Mouse (Mus musculus): ENCODE data around the gene Fgf2. TPM values are rescaled to one million over a fixed set of nuclear protein-coding genes. Genes with fewer than 3 reads are reported as not detected.

Gene Fgf2
- total and polyA plus RNA-seq, 3 experiments: 0.15 to 0.53 TPM; not detected in 1

DNA sequence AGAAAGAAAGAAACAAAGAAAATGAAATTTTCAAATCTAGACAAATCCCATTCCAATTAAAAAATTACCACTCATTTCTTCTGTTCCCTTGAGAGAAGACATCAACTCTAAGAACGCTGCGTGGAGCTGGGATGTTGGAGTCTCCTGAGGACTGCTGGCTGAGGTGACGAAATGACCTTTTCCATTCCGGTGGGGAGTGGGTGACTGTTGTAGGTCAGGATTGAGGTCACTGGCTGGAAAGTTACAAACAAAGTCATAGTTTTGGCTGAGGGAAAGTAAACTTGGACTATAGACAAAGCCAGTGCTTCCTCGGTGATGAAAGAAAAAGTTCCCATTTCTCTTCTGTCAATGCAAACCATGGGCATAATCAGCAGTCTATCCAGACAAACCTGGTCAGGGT, 5.3 kb upstream of the Fgf2 start:
- Histone ChIP-seq H3K9ac (ENCODE audit: control insufficient read depth, low read depth, low read length, poor library complexity, severe bottlenecking) (no peak overlapping the region), H3K79me2 (ENCODE audit: control insufficient read depth, insufficient read depth, low read length, poor library complexity) (no peaks in the 10 kb centered on the region), H3K9me3 (replicated peaks; ENCODE audit: insufficient read depth, low read length) (no peaks in the 10 kb centered on the region), H3K27ac (ENCODE audit: control insufficient read depth, low read depth, low read length) (no peak overlapping the region), H3K4me3 (ENCODE audit: control insufficient read depth in 1 of 2, insufficient read depth in 1 of 2, low read depth in 2 of 2, low read length in 2 of 2) (no peak overlapping the region), H3K36me3 (ENCODE audit: control insufficient read depth in 1 of 2, insufficient read depth in 2 of 2, low read length in 2 of 2) (no peaks in the 10 kb centered on the region), H3K27me3 (ENCODE audit: control insufficient read depth in 1 of 2, insufficient read depth in 2 of 2, low read length in 2 of 2) (peaks cover under 1% of the 10 kb centered on the region in 2 experiments; a peak in 2 of 4 replicates), H3K4me1 (ENCODE audit: control insufficient read depth in 1 of 2, insufficient read depth in 2 of 2, low read length in 2 of 2) (no peaks in the 10 kb centered on the region)
- TF ChIP-seq ZMIZ1 (IDR thresholded peaks at IDR 0.05; ENCODE audit: low read depth, low read length) (no peak), CHD2 (IDR thresholded peaks at IDR 0.05; ENCODE audit: low read length) (no peak), USF2 (IDR thresholded peaks at IDR 0.05; ENCODE audit: borderline replicate concordance in 1 of 2, insufficient read depth in 1 of 2, low read depth in 1 of 2, low read length in 2 of 2) (no peak), SIN3A (IDR thresholded peaks at IDR 0.05; ENCODE audit: low read length) (no peak), MXI1 (IDR thresholded peaks at IDR 0.05; ENCODE audit: low read depth, low read length) (no peak), CTCF (IDR thresholded peaks at IDR 0.05 in 2 of 3, conservative IDR thresholded peaks at IDR 0.05 in 1 of 3; ENCODE audit: control insufficient read depth in 1 of 3, insufficient read depth in 1 of 3, low read depth in 2 of 3, low read length in 3 of 3, poor library complexity in 1 of 3, severe bottlenecking in 1 of 3) (no peak), ZC3H11A (IDR thresholded peaks at IDR 0.05; ENCODE audit: low read depth, low read length) (no peak), MEF2A (IDR thresholded peaks at IDR 0.05; ENCODE audit: extremely low read depth, insufficient replicate concordance, low read depth, low read length, poor library complexity, severe bottlenecking) (no peak), MYB (IDR thresholded peaks at IDR 0.05; ENCODE audit: low read depth, low read length) (no peak), EP300 (IDR thresholded peaks at IDR 0.05; ENCODE audit: low read depth in 1 of 2, low read length in 2 of 2) (no peak), SMC3 (IDR thresholded peaks at IDR 0.05; ENCODE audit: low read depth, low read length) (no peak), GATA1 (IDR thresholded peaks at IDR 0.05; ENCODE audit: low read depth, low read length) (no peak), ELF1 (IDR thresholded peaks at IDR 0.05; ENCODE audit: low read depth, low read length) (no peak), JUND (IDR thresholded peaks at IDR 0.05; ENCODE audit: low read depth, low read length) (no peak), MYC (IDR thresholded peaks at IDR 0.05; ENCODE audit: low read depth, low read length) (no peak), USF1 (IDR thresholded peaks at IDR 0.05; ENCODE audit: low read depth, low read length) (no peak)
- no peak for DNase-seq (ENCODE audit: low read depth, low spot score)

GRCm38 (mm10) chr3:37347671-37348070, 475 bp upstream of the Fgf2 start:
- H3K4me1 ChIP-seq (ENCODE audit: control insufficient read depth in 1 of 2, insufficient read depth in 2 of 2, low read length in 2 of 2): peaks cover 3 to 15% of the 10 kb centered on the region in 2 experiments
- H3K4me3 ChIP-seq (ENCODE audit: control insufficient read depth in 1 of 2, insufficient read depth in 1 of 2, low read depth in 2 of 2, low read length in 2 of 2): no peak overlapping the region
- peaks cover 3 to 4% of the 10 kb centered on the region in 2 experiments; a peak in 3 of 4 replicates for H3K27me3 ChIP-seq (ENCODE audit: control insufficient read depth in 1 of 2, insufficient read depth in 2 of 2, low read length in 2 of 2)

More at GRCm38 (mm10) chr3:37347671-37348070, 475 bp upstream of the Fgf2 start:
- H3K9ac ChIP-seq (ENCODE audit: control insufficient read depth, low read depth, low read length, poor library complexity, severe bottlenecking): no peak overlapping the region
- H3K36me3 ChIP-seq (ENCODE audit: control insufficient read depth in 1 of 2, insufficient read depth in 2 of 2, low read length in 2 of 2): peaks cover 0 to 2% of the 10 kb centered on the region in 2 experiments; a peak in 1 of 4 replicates
- no peak for DNase-seq (ENCODE audit: low read depth, low spot score)
- TF ChIP-seq CHD2 (IDR thresholded peaks at IDR 0.05; ENCODE audit: low read length): no peak
- no peak for TF ChIP-seq RAD21 (IDR thresholded peaks at IDR 0.05; ENCODE audit: low read depth, low read length)
- TF ChIP-seq ZNF384 (IDR thresholded peaks at IDR 0.05; ENCODE audit: low read depth, low read length): no peak
- no peaks in the 10 kb centered on the region for H3K9me3 ChIP-seq (replicated peaks; ENCODE audit: insufficient read depth, low read length)
- no peak overlapping the region for H3K27ac ChIP-seq (ENCODE audit: control insufficient read depth, low read depth, low read length)
- no peaks in the 10 kb centered on the region for H3K79me2 ChIP-seq (ENCODE audit: control insufficient read depth, insufficient read depth, low read length, poor library complexity)

Data from MEL (cell line).